Mouse (Mus musculus) ES-Bruce4 (cell line): ENCODE measurements at regions not wholly inside any gene's neighbourhood (a gene's known extent, or its start where the extent isn't known, plus 50 kb on each side); places are given as distances from the start of the nearest gene placed in this dataset.

ENCODE experiments used
- H3K27ac ChIP-seq: 2 replicates; pipeline ENCODE4 v1.5.1; 2012; ENCODE audit warnings: low read length, inconsistent platforms; ENCODE audit not compliant: insufficient read depth
- H3K27me3 ChIP-seq: 2 replicates; pipeline ENCODE4 v1.6.1; 2012; ENCODE audit warnings: mild to moderate bottlenecking, low read length, inconsistent platforms; ENCODE audit not compliant: control insufficient read depth, poor library complexity, insufficient read depth, severe bottlenecking
- H3K36me3 ChIP-seq: 2 replicates; pipeline ENCODE4 v1.6.1; 2012; ENCODE audit warnings: inconsistent platforms, mild to moderate bottlenecking, low read length, moderate library complexity; ENCODE audit not compliant: control insufficient read depth, poor library complexity, insufficient read depth, severe bottlenecking
- H3K4me1 ChIP-seq: one replicate; pipeline ENCODE4 v1.8.1; 2011; ENCODE audit warnings: low read length; ENCODE audit not compliant: control insufficient read depth, insufficient read depth
- H3K4me3 ChIP-seq: 2 replicates; pipeline ENCODE4 v1.5.1; 2011; ENCODE audit warnings: low read depth, mild to moderate bottlenecking, low read length
- H3K9ac ChIP-seq: 2 replicates; pipeline ENCODE4 v1.6.1; 2012; ENCODE audit warnings: low read depth, mild to moderate bottlenecking, inconsistent platforms; ENCODE audit not compliant: poor library complexity, severe bottlenecking
- H3K9me3 ChIP-seq: replicated peaks from 2 replicates; pipeline ENCODE4 v1.6.1; 2012; ENCODE audit warnings: mild to moderate bottlenecking, low read length, inconsistent platforms; ENCODE audit not compliant: control insufficient read depth, poor library complexity, insufficient read depth, severe bottlenecking
- CTCF ChIP-seq: IDR thresholded peaks from one replicate; pipeline ENCODE4 v1.8.1; 2011; ENCODE audit warnings: low read depth, low read length
- EP300 ChIP-seq: IDR thresholded peaks from 2 replicates; pipeline ENCODE4 v1.6.1; 2011; ENCODE audit warnings: low read depth, low read length; ENCODE audit not compliant: insufficient read depth
- POLR2A ChIP-seq: IDR thresholded peaks from one replicate; pipeline ENCODE4 v1.8.1; 2011; ENCODE audit warnings: low read length; ENCODE audit not compliant: insufficient read depth

DNA sequence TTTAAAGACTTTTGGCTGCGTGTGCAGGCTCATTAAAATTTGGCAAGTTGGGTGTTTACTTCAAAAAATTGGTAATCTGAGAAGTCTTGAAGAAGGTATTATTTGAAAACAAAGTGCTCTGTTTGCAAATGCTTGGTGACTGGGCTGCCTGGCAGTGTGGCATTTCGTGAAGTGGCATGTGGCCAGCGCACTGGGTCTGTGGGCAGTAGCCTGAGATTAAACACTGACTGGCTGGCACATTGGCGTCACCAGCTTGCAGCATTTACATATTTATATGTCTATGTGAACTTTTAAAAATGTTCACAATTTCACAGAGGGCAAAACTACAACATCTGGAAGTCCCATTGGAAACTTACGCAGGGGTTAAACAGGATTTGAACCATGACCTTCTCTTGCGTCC lies 261.3 kb downstream of the Trib2 start:
- Histone ChIP-seq H3K9me3 (no peaks in the 10 kb centered on the region), H3K36me3 (no peaks in the 10 kb centered on the region), H3K4me3 (no peak overlapping the region), H3K27ac (no peak overlapping the region), H3K27me3 (no peaks in the 10 kb centered on the region), H3K9ac (no peak overlapping the region), H3K4me1 (no peaks in the 10 kb centered on the region)
- no peak for TF ChIP-seq CTCF
- TF ChIP-seq EP300, result no peak
- TF ChIP-seq POLR2A, result no peak

DNA sequence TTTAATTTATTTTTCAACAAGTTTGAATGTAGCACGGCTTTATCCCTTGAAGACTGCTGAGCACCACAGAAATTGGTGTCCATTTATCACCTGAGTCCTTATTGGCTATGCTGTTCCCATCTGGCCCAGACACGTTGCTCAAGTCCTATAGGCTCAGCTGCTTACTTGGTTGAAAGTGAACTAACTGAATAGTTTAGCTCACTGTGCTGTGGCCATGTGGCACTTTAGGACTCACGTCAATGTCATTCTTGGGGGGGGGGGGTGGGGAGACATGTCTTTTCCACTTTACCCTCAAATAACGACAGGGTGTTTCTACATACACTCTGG lies 263.1 kb downstream of the Trib2 start:
- H3K9ac ChIP-seq, result no peak overlapping the region
- no peaks in the 10 kb centered on the region for H3K36me3 ChIP-seq
- H3K27me3 ChIP-seq, result no peaks in the 10 kb centered on the region
- no peaks in the 10 kb centered on the region for H3K4me1 ChIP-seq
- H3K27ac ChIP-seq, result no peak overlapping the region
- H3K4me3 ChIP-seq, result no peak overlapping the region
- H3K9me3 ChIP-seq, result no peaks in the 10 kb centered on the region
- no peak for TF ChIP-seq POLR2A
- TF ChIP-seq EP300, result no peak
- TF ChIP-seq CTCF, result no peak

DNA sequence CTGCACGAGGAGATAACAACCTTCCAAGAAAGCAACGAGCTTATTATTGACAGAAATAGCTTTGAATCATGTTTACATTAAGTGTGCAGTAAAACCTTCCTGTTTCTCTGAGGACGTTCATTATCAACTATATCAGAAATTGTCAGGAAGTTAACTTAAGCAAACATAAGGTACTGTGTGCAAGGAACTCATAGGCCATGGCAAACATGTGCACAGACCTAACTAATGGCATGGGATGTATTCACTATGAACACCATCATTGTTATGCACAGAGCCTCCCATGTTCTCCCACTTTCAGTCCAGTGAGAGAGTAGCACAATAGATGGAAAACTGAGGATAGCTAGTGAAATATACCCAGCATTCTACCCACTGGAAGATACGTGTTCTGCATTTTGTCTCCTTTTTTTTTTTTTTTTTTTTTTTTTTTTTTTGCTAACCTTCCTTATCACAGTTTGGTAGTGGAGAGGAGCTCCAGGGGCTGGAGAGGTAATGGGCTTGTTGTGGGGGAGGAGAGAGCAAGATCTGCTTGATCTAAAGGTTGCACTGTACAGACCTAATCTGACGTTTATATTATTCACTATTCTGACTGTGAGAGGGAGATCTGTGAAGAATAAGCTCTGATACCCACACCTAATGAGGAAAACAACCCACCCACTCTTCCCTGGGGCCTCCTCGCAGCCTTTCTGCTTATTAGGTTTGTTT lies 263.6 kb downstream of the Trib2 start:
- Histone ChIP-seq H3K36me3 (no peaks in the 10 kb centered on the region), H3K4me3 (no peak overlapping the region), H3K4me1 (no peaks in the 10 kb centered on the region), H3K9ac (no peak overlapping the region), H3K27me3 (no peaks in the 10 kb centered on the region), H3K9me3 (no peaks in the 10 kb centered on the region), H3K27ac (no peak overlapping the region)
- no peak for TF ChIP-seq CTCF

DNA sequence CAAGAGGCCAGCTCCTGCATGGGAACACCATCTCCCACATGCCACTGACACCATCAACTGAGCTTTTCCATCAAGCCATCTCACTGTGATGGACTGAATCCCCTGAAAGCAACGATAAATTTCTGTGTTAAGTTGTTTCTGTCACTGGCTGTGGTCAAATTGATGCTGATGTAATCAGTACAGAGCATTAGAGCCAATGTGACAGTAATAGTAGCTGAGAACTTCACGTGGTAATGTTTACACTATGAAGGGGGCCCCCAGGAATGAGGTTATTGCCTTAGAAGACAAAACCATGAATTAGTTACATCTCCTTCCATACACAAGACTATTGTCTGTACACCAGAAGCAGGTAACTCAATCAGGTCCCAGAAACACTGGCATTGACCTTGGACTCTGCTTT lies 264.5 kb downstream of the Trib2 start:
- Histone ChIP-seq H3K4me3 (no peak overlapping the region), H3K36me3 (no peaks in the 10 kb centered on the region), H3K27ac (no peak overlapping the region), H3K4me1 (no peaks in the 10 kb centered on the region), H3K9me3 (no peaks in the 10 kb centered on the region), H3K9ac (no peak overlapping the region), H3K27me3 (no peaks in the 10 kb centered on the region)
- TF ChIP-seq POLR2A (no peak), CTCF (no peak), EP300 (no peak)

DNA sequence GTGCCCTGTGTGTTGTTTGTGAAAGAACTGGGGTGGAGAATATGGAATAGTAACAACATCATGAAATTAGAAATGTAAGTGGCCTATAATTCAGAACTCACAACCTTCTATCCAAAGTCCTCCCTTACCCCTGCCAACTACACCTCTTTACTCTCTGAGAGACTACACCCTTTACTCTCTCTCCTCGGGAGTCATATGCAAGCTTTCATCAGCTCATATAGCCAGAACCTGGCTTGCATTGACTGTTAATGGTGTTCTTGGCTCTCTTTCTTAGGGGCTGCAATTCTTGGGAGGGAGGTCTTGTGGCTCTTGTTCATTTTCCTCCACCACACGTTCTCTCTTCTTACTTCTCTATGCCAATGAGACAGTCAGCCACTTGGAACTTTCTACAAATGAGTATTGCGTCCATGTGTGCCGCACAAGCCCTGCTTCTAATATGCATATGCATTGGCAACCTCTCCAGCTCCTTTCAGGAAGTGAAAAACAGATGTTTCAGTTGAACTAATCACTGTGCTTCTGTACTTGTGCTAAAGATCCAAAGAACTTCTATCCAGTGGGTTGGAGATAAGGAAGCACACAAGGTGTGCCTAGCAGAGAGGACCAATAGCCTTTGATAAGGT lies 265.3 kb downstream of the Trib2 start:
- H3K9ac ChIP-seq, result no peak overlapping the region
- H3K27me3 ChIP-seq, result no peaks in the 10 kb centered on the region

DNA sequence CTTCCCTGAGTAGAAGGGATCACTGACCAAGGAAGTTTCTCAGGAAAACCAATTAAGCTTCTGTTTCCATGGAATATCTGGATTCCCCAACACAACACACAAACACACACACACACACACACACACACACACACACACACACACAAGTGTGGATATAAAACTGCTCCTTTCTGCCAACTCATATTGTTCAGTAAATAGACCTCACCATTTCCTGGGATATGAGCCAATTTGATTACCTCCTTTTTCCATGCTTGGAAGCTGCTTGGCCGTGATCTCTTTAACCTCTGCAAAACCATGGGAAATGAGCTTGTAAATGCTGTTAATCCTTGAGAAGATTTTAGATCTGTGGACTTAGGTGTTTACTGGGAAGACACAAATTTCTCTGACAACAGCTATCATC lies 272.4 kb downstream of the Trib2 start:
- Histone ChIP-seq H3K4me1 (no peaks in the 10 kb centered on the region), H3K9me3 (no peaks in the 10 kb centered on the region), H3K27ac (no peak overlapping the region), H3K4me3 (no peak overlapping the region), H3K36me3 (no peaks in the 10 kb centered on the region), H3K9ac (no peak overlapping the region), H3K27me3 (no peaks in the 10 kb centered on the region)
- no peak for TF ChIP-seq POLR2A
- TF ChIP-seq CTCF, result no peak
- TF ChIP-seq EP300, result no peak

More for the DNA sequence above, 265.3 kb downstream of the Trib2 start:
- TF ChIP-seq POLR2A (no peak), CTCF (no peak), EP300 (no peak)
- Histone ChIP-seq H3K9me3 (no peaks in the 10 kb centered on the region), H3K4me3 (no peak overlapping the region), H3K36me3 (no peaks in the 10 kb centered on the region), H3K4me1 (no peaks in the 10 kb centered on the region), H3K27ac (no peak overlapping the region)
